Mouse (Mus musculus) liver, embryonic 14.5 days (tissue): ENCODE measurements around the gene Hist1h2bm.
A peak's percentile ranks its signal among the peaks of the same experiment; 100 is the strongest.
"Not testable (repeated sequence)": the region's sequence is repeated elsewhere in the genome, so short reads cannot be mapped to it uniquely, and the experiment has no call there.

Source experiments
- CTCF ChIP-seq: IDR thresholded peaks from 2 replicates; pipeline ENCODE4 v1.5.1; 2016; ENCODE audit warnings: antibody characterized with exemption, low read depth, control low read depth
- EP300 ChIP-seq: IDR thresholded peaks from 2 replicates; pipeline ENCODE4 v1.6.1; 2016; ENCODE audit warnings: antibody characterized with exemption, low read depth

GRCm38 (mm10) chr13:21721757-21722372 lies at the start of gene Hist1h2bm:
- TF ChIP-seq CTCF: not testable (repeated sequence)
- peak; percentile 71 for TF ChIP-seq EP300
